Mouse (Mus musculus): ENCODE measurements at regions not wholly inside any gene's neighbourhood (a gene's known extent, or its start where the extent isn't known, plus 50 kb on each side); places are given as distances from the start of the nearest gene placed in this dataset.

GRCm38 (mm10) chr3:61418096-61418495, 52.3 kb upstream of the B430305J03Rik start:
- no peak for TF ChIP-seq CTCF (IDR thresholded peaks at IDR 0.05; ENCODE audit: extremely low read depth, insufficient read length, insufficient replicate concordance, low read depth, low read length)
- no peak for TF ChIP-seq POLR2A (IDR thresholded peaks at IDR 0.05; ENCODE audit: low read depth, low read length)
